Mouse (Mus musculus): ENCODE results near the gene Gm20696. TPM values are rescaled to one million over a fixed set of nuclear protein-coding genes. Genes with fewer than 3 reads are reported as not detected.

Gene Gm20696
- polyA plus RNA-seq, 1 experiment from 2014 or later: 5.3 TPM

- no peak for DNase-seq (ENCODE audit: low spot score)
- 85% methylated on average over 16 of the region's 16 CpGs for WGBS
These were observed 237.0 kb downstream of the Gm20696 start for GRCm38 (mm10) chr6:99429378-99430131.

GRCm38 (mm10) chr6:99428961-99429360, 237.6 kb downstream of the Gm20696 start:
- H3K4me1 ChIP-seq (replicated peaks; ENCODE audit: control insufficient read depth, insufficient read depth, low read length): no peaks in the 10 kb centered on the region
- H3K27me3 ChIP-seq (ENCODE audit: control insufficient read depth, insufficient read depth, low read length): no peaks in the 10 kb centered on the region
- H3K36me3 ChIP-seq (ENCODE audit: control insufficient read depth, insufficient read depth, low read length): no peaks in the 10 kb centered on the region
- no peak overlapping the region for H3K9ac ChIP-seq (ENCODE audit: low read length)
- no peak overlapping the region for H3K4me3 ChIP-seq (ENCODE audit: low read depth, low read length)
- H3K9me3 ChIP-seq (ENCODE audit: control insufficient read depth, low read length): no peaks in the 10 kb centered on the region
- no peak overlapping the region for H3K4me2 ChIP-seq (ENCODE audit: low read depth, low read length, severe bottlenecking)
- ATAC-seq (replicated peaks; ENCODE audit: low FRiP score) (no peak), DNase-seq (ENCODE audit: low spot score) (no peak)
- 75% methylated on average over 1 of the region's 2 CpGs for WGBS
- H3K27ac ChIP-seq (ENCODE audit: low read depth, low read length): no peak overlapping the region

More at GRCm38 (mm10) chr6:99429378-99430131, 237.0 kb downstream of the Gm20696 start:
- H3K4me2 ChIP-seq (ENCODE audit: low read depth, low read length, severe bottlenecking): no peak overlapping the region
- H3K36me3 ChIP-seq (ENCODE audit: control insufficient read depth, insufficient read depth, low read length): no peaks in the 10 kb centered on the region; the same call in 1 of the 2 replicates
- no peak overlapping the region for H3K9ac ChIP-seq (ENCODE audit: low read length)
- no peak overlapping the region for H3K27ac ChIP-seq (ENCODE audit: low read depth, low read length)
- no peaks in the 10 kb centered on the region for H3K9me3 ChIP-seq (ENCODE audit: control insufficient read depth, low read length)
- H3K4me3 ChIP-seq (ENCODE audit: low read depth, low read length): no peak overlapping the region
- no peak for ATAC-seq (replicated peaks; ENCODE audit: low FRiP score)
- H3K4me1 ChIP-seq (replicated peaks; ENCODE audit: control insufficient read depth, insufficient read depth, low read length): no peaks in the 10 kb centered on the region
- H3K27me3 ChIP-seq (ENCODE audit: control insufficient read depth, insufficient read depth, low read length): no peaks in the 10 kb centered on the region

GRCm38 (mm10) chr6:99427301-99427700, 239.3 kb downstream of the Gm20696 start:
- no peak overlapping the region for H3K9ac ChIP-seq (ENCODE audit: low read length)
- no peaks in the 10 kb centered on the region for H3K9me3 ChIP-seq (ENCODE audit: control insufficient read depth, low read length)
- no peak for DNase-seq (ENCODE audit: low spot score)
- no peak for ATAC-seq (replicated peaks; ENCODE audit: low FRiP score)
- 92% methylated on average over 4 of the region's 4 CpGs for WGBS
- H3K4me3 ChIP-seq (ENCODE audit: low read depth, low read length): no peak overlapping the region
- no peak overlapping the region for H3K4me2 ChIP-seq (ENCODE audit: low read depth, low read length, severe bottlenecking)
- no peaks in the 10 kb centered on the region for H3K4me1 ChIP-seq (replicated peaks; ENCODE audit: control insufficient read depth, insufficient read depth, low read length)
- H3K36me3 ChIP-seq (ENCODE audit: control insufficient read depth, insufficient read depth, low read length): no peaks in the 10 kb centered on the region
- H3K27me3 ChIP-seq (ENCODE audit: control insufficient read depth, insufficient read depth, low read length): no peaks in the 10 kb centered on the region
- no peak overlapping the region for H3K27ac ChIP-seq (ENCODE audit: low read depth, low read length)

GRCm38 (mm10) chr6:99425044-99425443, 241.6 kb downstream of the Gm20696 start:
- no peaks in the 10 kb centered on the region for H3K4me1 ChIP-seq (replicated peaks; ENCODE audit: control insufficient read depth, insufficient read depth, low read length)
- H3K9ac ChIP-seq (ENCODE audit: low read length): no peak overlapping the region
- 64% methylated on average over 3 of the region's 3 CpGs for WGBS
- H3K9me3 ChIP-seq (ENCODE audit: control insufficient read depth, low read length): no peaks in the 10 kb centered on the region
- ATAC-seq (replicated peaks; ENCODE audit: low FRiP score): no peak
- H3K36me3 ChIP-seq (ENCODE audit: control insufficient read depth, insufficient read depth, low read length): no peaks in the 10 kb centered on the region
- no peak overlapping the region for H3K4me2 ChIP-seq (ENCODE audit: low read depth, low read length, severe bottlenecking)
- no peak overlapping the region for H3K27ac ChIP-seq (ENCODE audit: low read depth, low read length)
- no peak for DNase-seq (ENCODE audit: low spot score)
- no peaks in the 10 kb centered on the region for H3K27me3 ChIP-seq (ENCODE audit: control insufficient read depth, insufficient read depth, low read length)
- no peak overlapping the region for H3K4me3 ChIP-seq (ENCODE audit: low read depth, low read length)

- no peaks in the 10 kb centered on the region for H3K4me1 ChIP-seq (replicated peaks; ENCODE audit: control insufficient read depth, insufficient read depth, low read length)
- H3K9me3 ChIP-seq (ENCODE audit: control insufficient read depth, low read length): no peaks in the 10 kb centered on the region
- 92% methylated on average over 8 of the region's 8 CpGs for WGBS
- no peak overlapping the region for H3K4me3 ChIP-seq (ENCODE audit: low read depth, low read length)
- H3K9ac ChIP-seq (ENCODE audit: low read length): no peak overlapping the region
- ATAC-seq (replicated peaks; ENCODE audit: low FRiP score) (no peak), DNase-seq (ENCODE audit: low spot score) (no peak)
- H3K36me3 ChIP-seq (ENCODE audit: control insufficient read depth, insufficient read depth, low read length): no peaks in the 10 kb centered on the region
- H3K27ac ChIP-seq (ENCODE audit: low read depth, low read length): no peak overlapping the region
- H3K27me3 ChIP-seq (ENCODE audit: control insufficient read depth, insufficient read depth, low read length): no peaks in the 10 kb centered on the region
- H3K4me2 ChIP-seq (ENCODE audit: low read depth, low read length, severe bottlenecking): no peak overlapping the region
These were observed 245.9 kb downstream of the Gm20696 start for GRCm38 (mm10) chr6:99420666-99421065.

GRCm38 (mm10) chr6:99412598-99412997, 254.0 kb downstream of the Gm20696 start:
- WGBS: 89% methylated on average over 6 of the region's 6 CpGs
- H3K4me2 ChIP-seq (ENCODE audit: low read depth, low read length, severe bottlenecking): no peak overlapping the region
- no peaks in the 10 kb centered on the region for H3K4me1 ChIP-seq (replicated peaks; ENCODE audit: control insufficient read depth, insufficient read depth, low read length)
- H3K27ac ChIP-seq (ENCODE audit: low read depth, low read length): no peak overlapping the region
- no peaks in the 10 kb centered on the region for H3K27me3 ChIP-seq (ENCODE audit: control insufficient read depth, insufficient read depth, low read length)
- DNase-seq (ENCODE audit: low spot score) (no peak), ATAC-seq (replicated peaks; ENCODE audit: low FRiP score) (no peak)
- no peaks in the 10 kb centered on the region for H3K9me3 ChIP-seq (ENCODE audit: control insufficient read depth, low read length)
- H3K9ac ChIP-seq (ENCODE audit: low read length): no peak overlapping the region
- H3K4me3 ChIP-seq (ENCODE audit: low read depth, low read length): no peak overlapping the region
- H3K36me3 ChIP-seq (ENCODE audit: control insufficient read depth, insufficient read depth, low read length): no peaks in the 10 kb centered on the region

GRCm38 (mm10) chr6:99409602-99410001, 257.0 kb downstream of the Gm20696 start:
- Histone ChIP-seq H3K4me1 (replicated peaks; ENCODE audit: control insufficient read depth, insufficient read depth, low read length) (no peaks in the 10 kb centered on the region), H3K9me3 (ENCODE audit: control insufficient read depth, low read length) (no peaks in the 10 kb centered on the region), H3K27ac (ENCODE audit: low read depth, low read length) (no peak overlapping the region), H3K9ac (ENCODE audit: low read length) (no peak overlapping the region), H3K27me3 (ENCODE audit: control insufficient read depth, insufficient read depth, low read length) (no peaks in the 10 kb centered on the region), H3K4me2 (ENCODE audit: low read depth, low read length, severe bottlenecking) (no peak overlapping the region), H3K36me3 (ENCODE audit: control insufficient read depth, insufficient read depth, low read length) (no peaks in the 10 kb centered on the region), H3K4me3 (ENCODE audit: low read depth, low read length) (no peak overlapping the region)
- ATAC-seq (replicated peaks; ENCODE audit: low FRiP score) (no peak), DNase-seq (ENCODE audit: low spot score) (no peak)
- WGBS: 91% methylated on average over 5 of the region's 5 CpGs

GRCm38 (mm10) chr6:99408880-99409279, 257.7 kb downstream of the Gm20696 start:
- Histone ChIP-seq H3K9ac (ENCODE audit: low read length) (no peak overlapping the region), H3K36me3 (ENCODE audit: control insufficient read depth, insufficient read depth, low read length) (no peaks in the 10 kb centered on the region), H3K4me3 (ENCODE audit: low read depth, low read length) (no peak overlapping the region), H3K4me2 (ENCODE audit: low read depth, low read length, severe bottlenecking) (no peak overlapping the region), H3K9me3 (ENCODE audit: control insufficient read depth, low read length) (no peaks in the 10 kb centered on the region), H3K4me1 (replicated peaks; ENCODE audit: control insufficient read depth, insufficient read depth, low read length) (no peaks in the 10 kb centered on the region), H3K27ac (ENCODE audit: low read depth, low read length) (no peak overlapping the region), H3K27me3 (ENCODE audit: control insufficient read depth, insufficient read depth, low read length) (no peaks in the 10 kb centered on the region)
- ATAC-seq (replicated peaks; ENCODE audit: low FRiP score) (no peak), DNase-seq (ENCODE audit: low spot score) (no peak)
- WGBS: 88% methylated on average over 4 of the region's 4 CpGs

Measured in forebrain, embryonic 11.5 days (tissue).